Comparison of ENCODE assay signal across 18 mouse cellular contexts in genomic region chr4:84377513-84377912, GRCm38 (mm10).
A peak's percentile ranks its signal among the peaks of the same experiment; 100 is the strongest.
DNase-seq lines count a peak whose midpoint lies in the region; ATAC-seq and TF ChIP-seq lines count a peak whose summit lies in the region.
"Had no signal": no experiment of that assay in that cellular context is flagged by ENCODE, and none has a peak within 500 bp of the region (broad histone marks: within the 10 kb centered on the region; RNA-seq: fewer than 3 reads in every experiment).

No protein-coding gene starts in this region.

- H3K9me3 ChIP-seq in intestine, postnatal 0 days (ENCODE audit: control insufficient read depth), result no peaks in the 10 kb centered on the region
- no peaks in the 10 kb centered on the region for H3K9me3 ChIP-seq in intestine, embryonic 16.5 days (ENCODE audit: control insufficient read depth, low read length)
- H3K9me3 ChIP-seq: embryonic facial prominence, embryonic 10.5 days; embryonic facial prominence, embryonic 12.5 days; forebrain, embryonic 13.5 days; forebrain, embryonic 15.5 days had no signal

- DNase-seq in left cerebral cortex, adult 2 months (ENCODE audit: extremely low spot score in 1 of 2, low spot score in 2 of 2), result no peak
- DNase-seq in left cerebral cortex, postnatal 10 days (ENCODE audit: extremely low spot score in 1 of 2, low spot score in 2 of 2), result no peak
- DNase-seq in brain, adult 2 months (ENCODE audit: low read depth, low spot score), result peak; percentile 41
- no peak for DNase-seq in spleen, postnatal 14 days (ENCODE audit: low spot score in 2 of 2)
- DNase-seq: adrenal gland, adult 2 months; adrenal gland, postnatal 10 days; adrenal gland, postnatal 25 days; cerebellum, adult 11-12 months; cerebellum, adult 2 months; cerebellum, adult 9-10 months; cerebellum, postnatal 10 days; cerebellum, postnatal 25 days had no signal

- H3K9ac ChIP-seq in intestine, postnatal 0 days (ENCODE audit: low read depth, low read length), result no peak overlapping the region
- no peak overlapping the region for H3K9ac ChIP-seq in intestine, embryonic 16.5 days (ENCODE audit: low read depth, low read length)
- H3K9ac ChIP-seq: embryonic facial prominence, embryonic 12.5 days; forebrain, embryonic 13.5 days; forebrain, embryonic 15.5 days had no signal

- H3K4me2 ChIP-seq in intestine, postnatal 0 days (replicated peaks; ENCODE audit: low read depth), result no peak overlapping the region
- no peak overlapping the region for H3K4me2 ChIP-seq in intestine, embryonic 16.5 days (ENCODE audit: low read depth, low read length)
- H3K4me2 ChIP-seq: embryonic facial prominence, embryonic 12.5 days; forebrain, embryonic 13.5 days; forebrain, embryonic 15.5 days had no signal

- no peaks in the 10 kb centered on the region for H3K4me1 ChIP-seq in intestine, postnatal 0 days (replicated peaks; ENCODE audit: control insufficient read depth, insufficient read depth, low read length)
- H3K4me1 ChIP-seq in intestine, embryonic 16.5 days (ENCODE audit: control insufficient read depth, insufficient read depth, low read length), result no peaks in the 10 kb centered on the region

- no peak overlapping the region for H3K27ac ChIP-seq in intestine, postnatal 0 days (ENCODE audit: low read depth, low read length)
- H3K27ac ChIP-seq in intestine, embryonic 16.5 days (ENCODE audit: low read length), result no peak overlapping the region
- H3K27ac ChIP-seq in left cerebral cortex, adult 2 months, result no peak overlapping the region
- H3K27ac ChIP-seq: embryonic facial prominence, embryonic 10.5 days; embryonic facial prominence, embryonic 12.5 days; forebrain, embryonic 13.5 days; forebrain, embryonic 15.5 days had no signal

- ATAC-seq in intestine, postnatal 0 days, result no peak
- no peak for ATAC-seq in intestine, embryonic 16.5 days
- ATAC-seq: forebrain, embryonic 13.5 days; forebrain, embryonic 15.5 days had no signal

- no peaks in the 10 kb centered on the region for H3K36me3 ChIP-seq in intestine, postnatal 0 days (ENCODE audit: control insufficient read depth, insufficient read depth)
- H3K36me3 ChIP-seq in intestine, embryonic 16.5 days (ENCODE audit: control insufficient read depth, insufficient read depth, low read length), result no peaks in the 10 kb centered on the region
- H3K36me3 ChIP-seq: embryonic facial prominence, embryonic 10.5 days; embryonic facial prominence, embryonic 12.5 days; forebrain, embryonic 15.5 days had no signal

- WGBS in intestine, postnatal 0 days, result 87% methylated on average over 5 of the region's 5 CpGs
- WGBS in intestine, embryonic 16.5 days, result 83% methylated on average over 5 of the region's 5 CpGs

- intact Hi-C loops in left cerebral cortex, adult 2 months (cut with DNase I), result no loop called here
- intact Hi-C loops in left cerebral cortex, postnatal 10 days (cut with DNase I), result no loop called here

- H3K27me3 ChIP-seq in intestine, postnatal 0 days (replicated peaks; ENCODE audit: control insufficient read depth, insufficient read depth, low read length), result no peaks in the 10 kb centered on the region
- no peaks in the 10 kb centered on the region for H3K27me3 ChIP-seq in intestine, embryonic 16.5 days (replicated peaks; ENCODE audit: control insufficient read depth, insufficient read depth, low read length)
- H3K27me3 ChIP-seq: embryonic facial prominence, embryonic 12.5 days; forebrain, embryonic 13.5 days; forebrain, embryonic 15.5 days had no signal

- H3K4me3 ChIP-seq in intestine, postnatal 0 days (ENCODE audit: low read depth, low read length), result no peak overlapping the region
- no peak overlapping the region for H3K4me3 ChIP-seq in intestine, embryonic 16.5 days (ENCODE audit: low read length)
- H3K4me3 ChIP-seq in left cerebral cortex, adult 2 months, result no peak overlapping the region
- H3K4me3 ChIP-seq: embryonic facial prominence, embryonic 10.5 days; embryonic facial prominence, embryonic 12.5 days; forebrain, embryonic 13.5 days; forebrain, embryonic 15.5 days had no signal

- peak; percentile 22; the same call in 1 of the 2 replicates for TF ChIP-seq CTCF in intestine, postnatal 0 days (IDR thresholded peaks at IDR 0.05; ENCODE audit: low read depth)
- TF ChIP-seq CTCF in left cerebral cortex, adult 2 months (IDR thresholded peaks at IDR 0.05), result peak; percentile 38
